Mouse (Mus musculus): Measurements from ENCODE around the gene Vwde. TPM values are rescaled to one million over a fixed set of nuclear protein-coding genes. Genes with fewer than 3 reads are reported as not detected.

Vwde gene
- polyA plus RNA-seq, 1 experiment from 2014 or later, result not detected

Other genes starting within 250 kb of the Vwde start
- gene Tmem106b, start 155.2 kb downstream of the Vwde start, polyA plus RNA-seq (2018), result 41.7 to 58.5 TPM (median 54.4 TPM) in 3 replicates